Comparison of ENCODE assay signal across 8 mouse cellular contexts in genomic region chr2:165496251-165496650, GRCm38 (mm10). TPM values are rescaled to one million over a fixed set of nuclear protein-coding genes. Genes with fewer than 3 reads are reported as not detected.
A peak's percentile ranks its signal among the peaks of the same experiment; 100 is the strongest.
DNase-seq lines count a peak whose midpoint lies in the region; ATAC-seq and TF ChIP-seq lines count a peak whose summit lies in the region.

No protein-coding gene starts in this region.

- no peak overlapping the region for H3K4me2 ChIP-seq in forebrain, embryonic 11.5 days (ENCODE audit: low read depth, low read length, severe bottlenecking)
- no peak overlapping the region for H3K4me2 ChIP-seq in forebrain, embryonic 12.5 days
- H3K4me2 ChIP-seq in liver, embryonic 11.5 days = no peak overlapping the region

- no peak for TF ChIP-seq POLR2A in liver, adult 2 months (IDR thresholded peaks at IDR 0.05; ENCODE audit: extremely low read depth, insufficient read depth, low read length)

- no peak for ATAC-seq in forebrain, embryonic 11.5 days (replicated peaks; ENCODE audit: low FRiP score)
- no peak for ATAC-seq in forebrain, embryonic 12.5 days (ENCODE audit: low FRiP score)
- no peak for ATAC-seq in liver, embryonic 11.5 days (replicated peaks; ENCODE audit: low FRiP score)
- ATAC-seq in monocyte, adult 5-6 weeks (replicated peaks; ENCODE audit: insufficient number of reproducible peaks, low FRiP score, low TSS enrichment, poor library complexity, severe bottlenecking) = 0 out of 2 replicates have a peak, but pooled peaks have one; percentile 24

- peaks cover 12% of the 10 kb centered on the region; the same call in 1 of the 2 replicates for H3K4me1 ChIP-seq in forebrain, embryonic 11.5 days (replicated peaks; ENCODE audit: control insufficient read depth, insufficient read depth, low read length)
- H3K4me1 ChIP-seq in forebrain, embryonic 12.5 days = peaks cover 26% of the 10 kb centered on the region
- H3K4me1 ChIP-seq in liver, adult 2 months (ENCODE audit: control insufficient read depth, insufficient read depth, low read length) = peaks cover 2% of the 10 kb centered on the region; the same call in 1 of the 2 replicates
- H3K4me1 ChIP-seq in liver, embryonic 11.5 days (replicated peaks; ENCODE audit: control insufficient read depth, insufficient read depth, low read length) = peaks cover 5% of the 10 kb centered on the region; the same call in 1 of the 2 replicates

- peak; percentile 56 for TF ChIP-seq CTCF in liver, adult 2 months (IDR thresholded peaks at IDR 0.05; ENCODE audit: low read depth, low read length)

- H3K36me3 ChIP-seq in forebrain, embryonic 11.5 days (ENCODE audit: control insufficient read depth, insufficient read depth, low read length) = no peaks in the 10 kb centered on the region
- no peaks in the 10 kb centered on the region for H3K36me3 ChIP-seq in forebrain, embryonic 12.5 days (replicated peaks)
- no peaks in the 10 kb centered on the region for H3K36me3 ChIP-seq in liver, adult 2 months (ENCODE audit: control insufficient read depth, insufficient read depth, low read length)
- H3K36me3 ChIP-seq in liver, embryonic 11.5 days (ENCODE audit: control insufficient read depth, insufficient read depth, low read length) = no peaks in the 10 kb centered on the region

- DNase-seq in forebrain, embryonic 11.5 days (ENCODE audit: low spot score) = peak; percentile 69
- DNase-seq in liver, adult 2 months (ENCODE audit: extremely low read depth, low read depth, low spot score) = no peak
- DNase-seq in liver, embryonic 11.5 days (ENCODE audit: low spot score) = no peak
- peak; percentile 60 for DNase-seq in adrenal gland, postnatal 10 days
- DNase-seq in induced T-regulatory cell, adult 2 months (ENCODE audit: low read depth) = peak; percentile 74
- peak; percentile 83 for DNase-seq in thymus, postnatal 14 days

- no peak overlapping the region for H3K4me3 ChIP-seq in forebrain, embryonic 11.5 days (ENCODE audit: low read depth, low read length)
- no peak overlapping the region for H3K4me3 ChIP-seq in forebrain, embryonic 12.5 days (replicated peaks)
- H3K4me3 ChIP-seq in liver, adult 2 months (ENCODE audit: insufficient read depth, low read depth, low read length) = no peak overlapping the region
- no peak overlapping the region for H3K4me3 ChIP-seq in liver, embryonic 11.5 days (ENCODE audit: low read depth, low read length)

- no peaks in the 10 kb centered on the region for H3K27me3 ChIP-seq in forebrain, embryonic 11.5 days (ENCODE audit: control insufficient read depth, insufficient read depth, low read length)
- no peaks in the 10 kb centered on the region; the same call in 1 of the 2 replicates for H3K27me3 ChIP-seq in forebrain, embryonic 12.5 days
- no peaks in the 10 kb centered on the region for H3K27me3 ChIP-seq in liver, adult 2 months (ENCODE audit: control insufficient read depth, insufficient read depth, low read length)
- H3K27me3 ChIP-seq in liver, embryonic 11.5 days (replicated peaks; ENCODE audit: control insufficient read depth, insufficient read depth, low read length) = 0 out of 2 replicates have a peak, but pooled peaks cover 3% of the 10 kb centered on the region

- H3K79me2 ChIP-seq in liver, adult 2 months (ENCODE audit: control insufficient read depth, insufficient read depth, low read length) = no peaks in the 10 kb centered on the region

- H3K9me3 ChIP-seq in forebrain, embryonic 11.5 days (ENCODE audit: control insufficient read depth, low read length) = no peaks in the 10 kb centered on the region
- H3K9me3 ChIP-seq in forebrain, embryonic 12.5 days = no peaks in the 10 kb centered on the region
- H3K9me3 ChIP-seq in liver, embryonic 11.5 days (ENCODE audit: control insufficient read depth, low read length) = no peaks in the 10 kb centered on the region

- no peak overlapping the region for H3K27ac ChIP-seq in forebrain, embryonic 11.5 days (ENCODE audit: low read depth, low read length)
- H3K27ac ChIP-seq in forebrain, embryonic 12.5 days = no peak overlapping the region
- no peak overlapping the region for H3K27ac ChIP-seq in liver, adult 2 months (replicated peaks; ENCODE audit: insufficient read depth, low read depth, low read length)
- H3K27ac ChIP-seq in liver, embryonic 11.5 days (ENCODE audit: low read depth, low read length) = no peak overlapping the region

- H3K9ac ChIP-seq in forebrain, embryonic 11.5 days (ENCODE audit: low read length) = no peak overlapping the region
- H3K9ac ChIP-seq in forebrain, embryonic 12.5 days = no peak overlapping the region
- H3K9ac ChIP-seq in liver, adult 2 months (ENCODE audit: low read depth, low read length) = no peak overlapping the region
- no peak overlapping the region for H3K9ac ChIP-seq in liver, embryonic 11.5 days (ENCODE audit: low read depth, low read length)

RNA-seq across cellular contexts. Expression of gene Trp53rka, which starts 3.1 kb away (rescaled TPM):
- polyA plus RNA-seq in forebrain, embryonic 11.5 days (2014; fragmentation: Nextera tagmentation; extraction: Ambion mirVana) = 53.1 and 58.9 TPM in 2 replicates
- 43.3 and 47.5 TPM in 2 replicates for polyA plus RNA-seq in forebrain, embryonic 12.5 days (2016; fragmentation: Nextera tagmentation; extraction: Ambion mirVana)
- total RNA-seq in liver, adult 2 months (2014; rRNA removed) = 4.1 and 5.6 TPM in 2 replicates
- polyA plus RNA-seq in liver, adult 2 months (2012; rRNA removed) = 9.3 and 11.3 TPM in 2 replicates
- 28.8 and 31.4 TPM in 2 replicates for polyA plus RNA-seq in liver, embryonic 11.5 days (2014; fragmentation: Nextera tagmentation; extraction: Ambion mirVana)
- total RNA-seq in adrenal gland, postnatal 10 days (2021) = 10 to 100 TPM; 13.8 to 16.8 TPM
- 4.5 to 14.9 TPM (median 5.4 TPM) in 3 replicates for total RNA-seq in monocyte, adult 5-6 weeks (2017)

RNA-seq across cellular contexts. Expression of gene Slc2a10, which starts 7.3 kb away (rescaled TPM):
- 4.2 TPM in 2 replicates for polyA plus RNA-seq in forebrain, embryonic 11.5 days (2014; fragmentation: Nextera tagmentation; extraction: Ambion mirVana)
- polyA plus RNA-seq in forebrain, embryonic 12.5 days (2016; fragmentation: Nextera tagmentation; extraction: Ambion mirVana) = 4.1 and 4.6 TPM in 2 replicates
- 0.09 and 0.13 TPM in 2 replicates for total RNA-seq in liver, adult 2 months (2014; rRNA removed)
- polyA plus RNA-seq in liver, adult 2 months (2012; rRNA removed) = 0.11 and 0.22 TPM in 2 replicates
- polyA plus RNA-seq in liver, embryonic 11.5 days (2014; fragmentation: Nextera tagmentation; extraction: Ambion mirVana) = 1.6 and 2.1 TPM in 2 replicates
- 1 to 10 TPM; 1.7 to 2.3 TPM for total RNA-seq in adrenal gland, postnatal 10 days (2021)
- total RNA-seq in monocyte, adult 5-6 weeks (2017) = 0.68 TPM in 1 of 3 replicates, not detected in the others

RNA-seq across cellular contexts. Expression of gene Slc13a3, which starts 23.2 kb away (rescaled TPM):
- polyA plus RNA-seq in forebrain, embryonic 11.5 days (2014; fragmentation: Nextera tagmentation; extraction: Ambion mirVana) = 1.9 and 2.5 TPM in 2 replicates
- polyA plus RNA-seq in forebrain, embryonic 12.5 days (2016; fragmentation: Nextera tagmentation; extraction: Ambion mirVana) = 2.1 and 3.3 TPM in 2 replicates
- 8.2 and 8.3 TPM in 2 replicates for total RNA-seq in liver, adult 2 months (2014; rRNA removed)
- 16.1 and 28.1 TPM in 2 replicates for polyA plus RNA-seq in liver, adult 2 months (2012; rRNA removed)
- polyA plus RNA-seq in liver, embryonic 11.5 days (2014; fragmentation: Nextera tagmentation; extraction: Ambion mirVana) = 2.9 and 4.0 TPM in 2 replicates
- total RNA-seq in adrenal gland, postnatal 10 days (2021) = 10 to 100 TPM; 17.4 to 38.9 TPM
- not detected in 3 replicates for total RNA-seq in monocyte, adult 5-6 weeks (2017)

Comparison
In these comparisons a context has a peak if more than half of its experiments do, and no peak if none do; other contexts are left out.
1. DNase-seq: peak in forebrain, embryonic 11.5 days (single experiment), adrenal gland, postnatal 10 days (single experiment), induced T-regulatory cell, adult 2 months (single experiment) and thymus, postnatal 14 days (single experiment); none in liver, adult 2 months (single experiment) and liver, embryonic 11.5 days (single experiment).